Mouse (Mus musculus) gastrocnemius, postnatal 14 days (tissue): ENCODE results near the gene Myo1h. TPM values are rescaled to one million over a fixed set of nuclear protein-coding genes. Genes with fewer than 3 reads are reported as not detected.

Experiments
- DNase-seq: peaks from one replicate; pipeline ENCODE4 v3.0.0; 2021; ENCODE audit warnings: mixed read lengths
- intact Hi-C: fragments of 180-260 bp; cut with DNase I; formaldehyde crosslinking; loops from one replicate; pipeline ENCODE4 v1.15.1; 2025; ENCODE audit warnings: low total_unique reads
- long read RNA-seq, 2 experiments: library from polyadenylated mRNA; stranded (forward); transcript quantifications; one replicate each; pipeline ENCODE4 v2.0.0; 2021
- total RNA-seq, 2 experiments: library from RNA; stranded (reverse); gene quantifications; 2 replicates each; pipeline ENCODE4 v1.2.3; 2021

Myo1h gene
- 1 to 10 TPM in 1 of 2 experiments, not detected in 1; 1.1 TPM for total RNA-seq
- long read RNA-seq, experiment 1, partial matches to known transcripts = 1 of 1 reads
- long read RNA-seq, experiment 1, other reads (novel, unspliced or antisense) = 0 of 1 reads
- long read RNA-seq, experiment 2 = 0 reads

- intact Hi-C loops = no loop called here
- no peak for DNase-seq
Observed at GRCm38 (mm10) chr5:114288874-114289273, at the start of gene Myo1h. TSS of gene Myo1h (plus strand) at chr5:114289166.

DNA sequence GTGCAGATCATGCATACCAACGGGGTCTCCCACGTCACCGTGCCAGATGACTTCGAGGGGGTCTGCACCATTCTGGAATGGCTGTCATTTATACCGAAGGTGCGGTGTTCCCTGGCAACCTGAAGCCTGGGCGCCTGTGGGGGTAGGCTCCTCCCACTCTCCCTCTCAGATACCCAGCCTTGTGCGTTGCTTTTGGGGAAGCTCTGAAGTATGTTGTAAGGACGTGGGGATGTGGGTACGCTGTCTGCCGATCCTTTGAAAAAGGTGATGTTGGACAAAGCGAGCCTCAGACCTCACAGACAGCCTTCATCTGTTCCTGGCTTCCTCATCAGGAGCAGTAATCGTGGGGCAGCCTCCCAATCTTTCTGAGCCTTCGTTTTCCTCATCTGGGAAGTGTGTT, 49.2 kb upstream of the Myo1h start:
- intact Hi-C loops = no loop called here
- no peak for DNase-seq

- DNase-seq = no peak
- intact Hi-C loops = no loop called here
Observed at GRCm38 (mm10) chr5:114246465-114246864, 42.5 kb upstream of the Myo1h start.

DNA sequence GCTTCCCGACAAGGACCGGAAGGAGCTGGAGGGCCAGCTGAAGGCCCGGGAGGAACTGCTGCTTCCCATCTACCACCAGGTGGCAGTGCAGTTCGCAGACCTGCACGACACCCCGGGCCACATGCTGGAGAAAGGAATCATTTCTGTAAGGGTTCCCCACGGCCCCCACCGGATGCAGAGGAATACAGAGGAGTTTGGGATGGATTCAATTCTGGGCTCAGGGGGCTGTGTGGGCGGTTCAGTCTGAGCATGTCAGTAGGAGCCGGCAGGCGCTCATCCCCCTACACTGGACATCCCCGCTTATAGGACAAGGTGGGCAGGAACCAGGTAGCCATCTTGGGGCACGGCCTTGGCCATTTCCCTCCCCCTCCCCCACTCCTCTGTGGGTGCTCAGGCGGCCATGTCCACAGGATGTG, 40.8 kb upstream of the Myo1h start:
- intact Hi-C loops = loop anchor here (2.0 kb wide), 1 partner anchor 61 kb away; no protein-coding TSS in a partner anchor
- DNase-seq = peak; percentile 80

DNA sequence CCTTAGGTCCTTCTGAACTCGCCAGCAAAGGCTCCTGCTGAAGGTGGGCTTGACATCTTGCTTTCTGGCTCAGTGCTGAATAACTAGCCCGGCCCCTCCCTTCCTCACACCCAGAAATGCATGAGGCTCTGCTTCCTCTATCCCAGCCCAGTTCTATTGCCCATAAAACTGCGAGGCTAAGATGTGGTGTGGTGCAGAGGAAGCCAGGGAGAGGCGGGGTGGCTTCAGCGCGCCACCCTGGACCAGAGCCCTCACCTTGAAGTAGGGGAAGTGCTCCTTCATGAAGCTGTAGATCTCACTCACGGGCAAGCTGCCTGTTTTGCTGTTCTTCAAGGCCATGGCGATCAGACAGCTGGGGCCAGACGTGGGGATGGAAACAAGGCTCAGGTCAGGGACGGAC, 29.5 kb upstream of the Myo1h start:
- DNase-seq = no peak
- intact Hi-C loops = no loop called here

GRCm38 (mm10) chr5:114261494-114261893, 27.5 kb upstream of the Myo1h start:
- no peak for DNase-seq
- intact Hi-C loops = no loop called here

DNA sequence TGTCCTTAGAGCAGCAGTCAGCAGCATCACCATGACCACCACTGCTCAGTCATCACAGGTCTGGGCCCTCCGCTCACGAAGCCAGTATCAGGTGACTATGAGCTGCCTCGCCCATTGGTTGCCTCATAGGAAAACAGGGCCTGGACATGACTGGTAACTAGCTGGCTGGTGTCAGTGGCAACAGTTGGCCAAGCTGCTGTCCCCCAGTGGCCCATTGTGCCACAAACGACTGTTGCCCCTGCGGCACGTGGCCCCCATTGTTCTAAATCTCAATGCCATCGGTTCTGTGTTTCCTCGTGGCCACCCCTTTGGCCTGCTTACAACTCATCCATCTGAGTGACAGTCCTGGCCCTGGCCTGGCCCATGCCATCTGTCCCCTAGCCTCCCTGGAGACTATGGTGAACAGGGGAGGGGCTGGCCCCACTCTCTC, 24.9 kb upstream of the Myo1h start:
- DNase-seq = no peak
- intact Hi-C loops = no loop called here

- intact Hi-C loops = no loop called here
Observed at GRCm38 (mm10) chr5:114264791-114265190, 24.2 kb upstream of the Myo1h start.

GRCm38 (mm10) chr5:114268646-114269045, 20.3 kb upstream of the Myo1h start:
- intact Hi-C loops = no loop called here
- DNase-seq = peak; percentile 48

More at GRCm38 (mm10) chr5:114264791-114265190, 24.2 kb upstream of the Myo1h start:
- no peak for DNase-seq

DNA sequence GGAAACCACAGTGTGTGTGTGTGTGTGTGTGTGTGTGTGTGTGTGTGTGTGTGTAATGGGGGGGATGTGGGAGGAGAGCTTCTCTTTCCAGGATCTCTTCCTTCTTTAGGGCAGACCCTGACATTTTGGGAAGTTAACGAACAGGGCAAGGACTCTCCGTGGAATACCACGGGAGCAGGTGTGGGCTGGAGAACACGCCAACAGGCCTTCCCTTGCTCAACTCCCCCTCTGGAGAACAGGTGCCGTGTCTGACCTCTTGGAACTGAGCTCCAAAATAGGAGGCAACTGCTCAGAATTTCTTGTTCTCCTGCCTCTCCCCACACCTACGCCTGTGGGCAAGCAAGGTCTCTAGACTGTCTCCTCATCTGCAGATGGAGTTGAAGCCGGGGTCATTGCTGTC, 19.5 kb upstream of the Myo1h start:
- intact Hi-C loops = no loop called here

DNA sequence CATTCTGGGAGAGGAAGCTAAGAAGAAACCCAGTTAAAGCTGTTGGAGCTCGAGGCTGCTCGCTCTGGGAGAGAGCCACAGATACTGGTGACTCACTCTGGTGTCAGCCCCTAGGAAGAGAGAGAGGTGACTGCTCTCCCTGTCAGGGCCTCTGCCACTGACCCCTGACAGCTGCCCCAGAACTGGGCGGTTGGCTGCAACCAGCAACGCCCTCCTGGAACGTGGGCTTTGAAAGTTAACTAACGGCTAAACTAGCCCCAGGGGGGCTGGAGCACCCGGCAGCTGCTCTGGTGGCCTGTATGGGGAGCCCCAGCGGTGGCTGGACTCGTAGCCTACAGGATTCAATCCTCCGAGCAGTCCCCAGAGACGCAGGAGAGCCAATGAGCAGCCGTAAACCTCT, 19.0 kb upstream of the Myo1h start:
- DNase-seq = peak; percentile 42
- intact Hi-C loops = no loop called here

More for the DNA sequence above, 19.5 kb upstream of the Myo1h start:
- DNase-seq = no peak

GRCm38 (mm10) chr5:114273693-114274402, 15.1 kb upstream of the Myo1h start, which contains the start of gene Foxn4:
TSS of gene Foxn4 (minus strand) at chr5:114273807.
- DNase-seq = no peak
- intact Hi-C loops = no loop called here

DNA sequence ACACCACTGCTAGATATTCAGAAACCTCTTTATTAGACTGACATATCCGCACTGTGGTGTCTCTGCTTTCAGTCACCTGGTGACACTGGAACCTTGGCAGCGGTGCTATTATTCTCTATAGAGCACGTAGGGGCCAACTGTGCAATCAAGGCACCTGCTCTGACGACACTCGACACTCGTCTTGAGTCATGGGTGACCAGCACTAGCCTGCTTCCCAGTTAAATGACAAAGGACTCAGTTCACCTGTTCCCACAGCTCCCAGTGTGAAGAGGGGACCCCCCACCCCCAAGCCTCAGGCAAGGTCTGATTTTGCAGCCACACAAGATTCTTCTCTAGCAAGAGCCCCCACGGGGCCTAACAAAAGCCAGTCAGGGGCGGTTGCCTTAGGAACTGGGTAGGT, 13.6 kb upstream of the Myo1h start:
- no peak for DNase-seq
- intact Hi-C loops = no loop called here

- DNase-seq = no peak
- intact Hi-C loops = no loop called here
Observed at GRCm38 (mm10) chr5:114275991-114276390, 13.0 kb upstream of the Myo1h start.

DNA sequence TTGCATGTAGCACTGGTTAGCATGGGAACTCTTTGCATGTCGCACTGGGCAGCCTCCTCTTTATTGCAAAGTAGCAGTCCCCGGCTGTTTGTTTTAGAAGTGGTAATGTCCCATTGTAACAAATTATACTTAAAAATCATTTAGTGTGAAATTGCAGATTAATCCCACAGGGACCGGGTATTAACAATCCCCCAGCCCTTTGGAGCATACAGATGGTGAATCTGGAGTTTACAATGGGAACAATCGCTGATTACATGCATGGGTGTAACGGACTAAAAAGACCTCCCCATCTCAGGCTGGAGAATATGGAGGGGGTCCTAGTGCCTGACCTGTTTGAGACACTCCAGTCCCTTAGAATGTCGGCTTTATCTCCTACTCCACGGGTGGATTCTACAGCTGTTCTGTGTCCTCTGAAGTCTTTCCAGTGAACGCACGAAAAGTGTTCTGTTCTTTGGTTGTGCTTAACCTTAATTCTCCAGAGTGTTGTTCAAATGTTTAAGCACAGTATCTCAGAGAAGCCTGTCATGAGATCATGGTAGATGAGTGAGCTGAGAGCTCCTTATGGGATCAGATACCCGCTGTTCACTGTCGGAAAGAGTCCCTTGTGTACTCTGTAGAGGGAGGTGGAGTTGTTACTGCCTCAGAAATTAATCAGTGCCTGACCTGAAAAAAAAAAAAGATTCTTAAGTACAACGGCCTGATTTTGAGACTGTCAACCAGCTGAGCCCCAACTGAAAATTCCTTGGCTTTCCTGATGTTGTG, 9.4 kb upstream of the Myo1h start:
- intact Hi-C loops = no loop called here
- DNase-seq = no peak

DNA sequence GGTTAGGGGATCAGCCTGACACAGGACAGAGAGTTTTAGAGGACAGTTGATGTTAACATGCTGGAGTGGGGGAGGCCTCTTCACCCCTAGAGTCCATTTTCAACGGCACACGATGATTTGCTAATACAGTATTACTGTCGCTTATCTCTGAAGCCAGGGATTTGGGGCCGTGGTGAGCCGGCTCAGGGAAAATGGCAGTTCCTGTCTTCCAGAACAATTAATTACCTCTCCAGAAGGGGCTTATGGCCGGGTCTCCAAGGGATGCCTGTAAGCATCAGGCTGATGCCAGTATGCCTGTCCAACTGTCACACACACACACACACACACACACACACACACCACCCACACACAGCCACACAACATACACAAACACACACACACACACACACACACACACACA, 6.6 kb upstream of the Myo1h start:
- DNase-seq = no peak
- intact Hi-C loops = no loop called here

- no peak for DNase-seq
Observed at GRCm38 (mm10) chr5:114284604-114285397, 4.2 kb upstream of the Myo1h start.

DNA sequence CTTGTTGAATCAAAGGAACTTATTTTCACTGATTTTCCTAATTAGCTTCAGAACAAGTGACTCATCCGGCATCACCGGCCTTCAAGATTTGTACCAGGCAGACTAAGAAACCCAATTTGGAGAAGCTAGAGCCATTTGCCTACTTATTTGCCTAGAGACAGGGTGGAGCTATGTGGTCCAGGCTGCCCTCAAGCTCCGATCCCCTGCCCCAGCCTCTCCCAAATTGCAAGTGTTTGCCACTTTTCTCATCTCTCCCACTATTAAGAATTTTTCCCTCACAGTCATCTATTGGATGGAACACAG, 3.6 kb upstream of the Myo1h start:
- no peak for DNase-seq
- intact Hi-C loops = no loop called here

More at GRCm38 (mm10) chr5:114284604-114285397, 4.2 kb upstream of the Myo1h start:
- intact Hi-C loops = no loop called here

- DNase-seq = no peak
- intact Hi-C loops = no loop called here
Observed at GRCm38 (mm10) chr5:114286102-114286501, 2.9 kb upstream of the Myo1h start.
